Mouse (Mus musculus): ENCODE results near the gene Trp73.

DNA sequence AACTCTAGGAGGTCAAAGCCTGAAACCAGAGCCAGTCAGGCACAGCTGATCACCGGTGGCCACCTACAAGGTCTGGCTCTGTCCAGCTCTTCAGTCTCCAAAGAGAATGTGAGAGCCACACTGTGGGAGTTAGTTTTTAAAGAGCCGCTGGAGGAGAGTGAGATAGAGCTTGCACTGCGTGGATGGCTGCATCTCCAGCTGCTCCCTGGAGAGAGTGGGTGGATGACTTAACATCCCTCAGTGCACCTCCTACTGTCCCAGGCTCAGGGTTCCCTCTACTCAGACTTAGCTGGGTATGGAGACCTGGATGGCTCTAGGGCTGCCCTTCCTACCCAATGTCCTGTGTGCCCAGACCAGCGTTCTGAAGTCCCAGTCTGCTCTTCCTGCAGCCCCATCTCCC is 59.8 kb downstream of the Trp73 start:
- TF ChIP-seq ZNF384 (IDR thresholded peaks at IDR 0.05; ENCODE audit: low read depth, low read length), result no peak
- TF ChIP-seq ZC3H11A (IDR thresholded peaks at IDR 0.05; ENCODE audit: borderline replicate concordance, low read depth, low read length), result no peak
- no peak for TF ChIP-seq CHD2 (IDR thresholded peaks at IDR 0.05; ENCODE audit: low read depth, low read length)
- no peak for TF ChIP-seq HCFC1 (IDR thresholded peaks at IDR 0.05; ENCODE audit: borderline replicate concordance, insufficient read depth, low read length)
